Mouse (Mus musculus) liver, embryonic 11.5 days (tissue): ENCODE results near the gene Mctp1. TPM values are rescaled to one million over a fixed set of nuclear protein-coding genes. Genes with fewer than 3 reads are reported as not detected.
A peak's percentile ranks its signal among the peaks of the same experiment; 100 is the strongest.
"Not testable (repeated sequence)": the region's sequence is repeated elsewhere in the genome, so short reads cannot be mapped to it uniquely, and the experiment has no call there.

ENCODE experiments used
- ATAC-seq: fragments of 200-750 bp; cut with Nextera tagmentation; replicated peaks from 2 replicates; pipeline ENCODE4 v1.8.0; 2017; ENCODE audit warnings: moderate number of reproducible peaks, mild to moderate bottlenecking, moderate TSS enrichment, moderate library complexity; ENCODE audit not compliant: low FRiP score
- DNase-seq: peaks from one replicate; pipeline ENCODE4 v3.0.0-alpha.2; 2017; ENCODE audit warnings: low spot score
- H3K27ac ChIP-seq: fragments of 300-500 bp; sonication (generic); 2 replicates; pipeline ENCODE4 v1.5.1; 2014; ENCODE audit warnings: mild to moderate bottlenecking, low read depth, low read length, control low read depth
- H3K27me3 ChIP-seq: fragments of 300-500 bp; sonication (generic); replicated peaks from 2 replicates; pipeline ENCODE4 v1.6.1; 2014; ENCODE audit warnings: low read length, mixed read lengths; ENCODE audit not compliant: control insufficient read depth, insufficient read depth
- H3K36me3 ChIP-seq: fragments of 300-500 bp; sonication (generic); 2 replicates; pipeline ENCODE4 v1.6.1; 2014; ENCODE audit warnings: mild to moderate bottlenecking, low read length, moderate library complexity, mixed read lengths; ENCODE audit not compliant: control insufficient read depth, insufficient read depth
- H3K4me1 ChIP-seq: fragments of 300-500 bp; sonication (generic); replicated peaks from 2 replicates; pipeline ENCODE4 v1.6.1; 2014; ENCODE audit warnings: low read length, mixed read lengths; ENCODE audit not compliant: control insufficient read depth, insufficient read depth
- H3K4me2 ChIP-seq: fragments of 300-500 bp; sonication (generic); 2 replicates; pipeline ENCODE4 v1.6.1; 2014; ENCODE audit warnings: mild to moderate bottlenecking, control low read depth, moderate library complexity
- H3K4me3 ChIP-seq: fragments of 300-500 bp; sonication (generic); 2 replicates; pipeline ENCODE4 v1.5.1; 2014; ENCODE audit warnings: low read depth, low read length, control low read depth
- H3K9ac ChIP-seq: fragments of 300-500 bp; sonication (generic); 2 replicates; pipeline ENCODE4 v1.6.1; 2014; ENCODE audit warnings: low read depth, low read length, control low read depth
- H3K9me3 ChIP-seq: fragments of 300-500 bp; sonication (generic); 2 replicates; pipeline ENCODE4 v1.6.1; 2016; ENCODE audit warnings: low read length, inconsistent platforms, mixed read lengths; ENCODE audit not compliant: control insufficient read depth
- WGBS: fragments of 180-500 bp; shearing (Covaris S2); extraction: QIAGEN DNeasy Blood & Tissue Kit; methylation state at CpG from one replicate; pipeline ENCODE4 v1.1.7; 2014; 5-methylcytosine and 5-hydroxymethylcytosine counted together
- polyA plus RNA-seq: library from polyadenylated mRNA; unstranded; fragments of >200 nt; fragmentation: Nextera tagmentation; extraction: Ambion mirVana; gene quantifications from 2 replicates; pipeline ENCODE4 v1.2.1, GENCODE M21; 2014

Mctp1 gene
- 0.89 and 1.5 TPM in 2 replicates for polyA plus RNA-seq

GRCm38 (mm10) chr13:76383972-76384663, at the start of gene Mctp1:
Mctp1 (plus strand) TSS chr13:76384535.
- ATAC-seq (peak; percentile 86), DNase-seq (peak; percentile 79)
- Histone ChIP-seq H3K4me3 (peak within 1 kb of the TSS; percentile 69), H3K9ac (peak within 1 kb of the TSS; percentile 64), H3K27me3 (peaks cover 19% of the 10 kb centered on the region), H3K36me3 (no peaks in the 10 kb centered on the region), H3K9me3 (no peaks in the 10 kb centered on the region), H3K4me1 (peaks cover 5% of the 10 kb centered on the region), H3K4me2 (peak within 1 kb of the TSS; percentile 99), H3K27ac (no peak within 1 kb of the TSS)
- under 1% methylated on average over 61 of the region's 62 CpGs for WGBS

GRCm38 (mm10) chr13:76345941-76346340, 38.4 kb upstream of the Mctp1 start:
- H3K4me1 ChIP-seq, H3K27ac ChIP-seq, H3K27me3 ChIP-seq, H3K36me3 ChIP-seq, ATAC-seq, H3K9ac ChIP-seq, DNase-seq, H3K9me3 ChIP-seq, H3K4me3 ChIP-seq, H3K4me2 ChIP-seq: not testable (repeated sequence)
- WGBS, result 63% methylated on average over 19 of the region's 21 CpGs

GRCm38 (mm10) chr13:76358720-76359119, 25.6 kb upstream of the Mctp1 start:
- Histone ChIP-seq H3K4me1 (no peaks in the 10 kb centered on the region), H3K36me3 (no peaks in the 10 kb centered on the region), H3K4me2 (no peak overlapping the region), H3K27ac (no peak overlapping the region), H3K9me3 (no peaks in the 10 kb centered on the region), H3K27me3 (no peaks in the 10 kb centered on the region), H3K9ac (no peak overlapping the region), H3K4me3 (no peak overlapping the region)
- DNase-seq (no peak), ATAC-seq (no peak)

GRCm38 (mm10) chr13:76384664-76385435, 515 bp downstream of the Mctp1 start:
- peak overlapping the region; percentile 99 for H3K4me2 ChIP-seq
- peak overlapping the region; percentile 69 for H3K4me3 ChIP-seq
- peak overlapping the region; percentile 64 for H3K9ac ChIP-seq
- ATAC-seq (peak; percentile 73), DNase-seq (no peak)
- no peaks in the 10 kb centered on the region for H3K9me3 ChIP-seq
- H3K27ac ChIP-seq, result no peak overlapping the region
- no peaks in the 10 kb centered on the region for H3K36me3 ChIP-seq
- H3K4me1 ChIP-seq, result peaks cover 5% of the 10 kb centered on the region
- WGBS, result 2% methylated on average over 57 of the region's 58 CpGs
- H3K27me3 ChIP-seq, result peaks cover 19% of the 10 kb centered on the region

GRCm38 (mm10) chr13:76388615-76389014, 4.3 kb downstream of the Mctp1 start:
- DNase-seq (no peak), ATAC-seq (no peak)
- Histone ChIP-seq H3K4me1 (peaks cover 4% of the 10 kb centered on the region), H3K27ac (no peak overlapping the region), H3K36me3 (no peaks in the 10 kb centered on the region), H3K4me2 (no peak overlapping the region), H3K9ac (no peak overlapping the region), H3K4me3 (no peak overlapping the region), H3K27me3 (peaks cover 9% of the 10 kb centered on the region), H3K9me3 (no peaks in the 10 kb centered on the region)
- 63% methylated on average over 3 of the region's 3 CpGs for WGBS

- no peaks in the 10 kb centered on the region for H3K9me3 ChIP-seq
- H3K4me2 ChIP-seq, result no peak overlapping the region
- no peaks in the 10 kb centered on the region for H3K27me3 ChIP-seq
- H3K27ac ChIP-seq, result no peak overlapping the region
- no peaks in the 10 kb centered on the region for H3K36me3 ChIP-seq
- no peak for ATAC-seq
- no peak overlapping the region for H3K9ac ChIP-seq
- no peak overlapping the region for H3K4me3 ChIP-seq
- no peaks in the 10 kb centered on the region for H3K4me1 ChIP-seq
- WGBS, result 49% methylated on average over 2 of the region's 2 CpGs
- DNase-seq, result no peak
Measured at GRCm38 (mm10) chr13:76391920-76392319, 7.6 kb downstream of the Mctp1 start.

GRCm38 (mm10) chr13:76393106-76393505, 8.8 kb downstream of the Mctp1 start:
- H3K27me3 ChIP-seq, result no peaks in the 10 kb centered on the region
- no peak overlapping the region for H3K4me3 ChIP-seq
- DNase-seq, result no peak
- no peaks in the 10 kb centered on the region for H3K9me3 ChIP-seq
- WGBS, result 64% methylated on average over 3 of the region's 3 CpGs
- no peaks in the 10 kb centered on the region for H3K4me1 ChIP-seq
- H3K27ac ChIP-seq, result no peak overlapping the region
- no peak overlapping the region for H3K9ac ChIP-seq
- H3K36me3 ChIP-seq, result no peaks in the 10 kb centered on the region
- no peak overlapping the region for H3K4me2 ChIP-seq
- no peak for ATAC-seq

GRCm38 (mm10) chr13:76395906-76396305, 11.6 kb downstream of the Mctp1 start:
- H3K4me3 ChIP-seq, result no peak overlapping the region
- no peak overlapping the region for H3K9ac ChIP-seq
- H3K36me3 ChIP-seq, result no peaks in the 10 kb centered on the region
- H3K9me3 ChIP-seq, result no peaks in the 10 kb centered on the region
- no peaks in the 10 kb centered on the region for H3K27me3 ChIP-seq
- H3K4me1 ChIP-seq, result no peaks in the 10 kb centered on the region
- ATAC-seq (no peak), DNase-seq (no peak)
- no peak overlapping the region for H3K4me2 ChIP-seq
- no peak overlapping the region for H3K27ac ChIP-seq

GRCm38 (mm10) chr13:76409296-76409695, 25.0 kb downstream of the Mctp1 start:
- Histone ChIP-seq H3K9ac (no peak overlapping the region), H3K4me2 (no peak overlapping the region), H3K9me3 (no peaks in the 10 kb centered on the region), H3K27ac (peak overlapping the region; percentile 13; the same call in 1 of the 2 replicates), H3K4me1 (peaks cover 5% of the 10 kb centered on the region), H3K36me3 (no peaks in the 10 kb centered on the region), H3K4me3 (no peak overlapping the region), H3K27me3 (no peaks in the 10 kb centered on the region)
- DNase-seq (no peak), ATAC-seq (peak; percentile 53)
- WGBS, result 36% methylated on average over 2 of the region's 2 CpGs
